Mouse (Mus musculus): Measurements from ENCODE around the gene Gm43518.

Gm43518 gene

DNA sequence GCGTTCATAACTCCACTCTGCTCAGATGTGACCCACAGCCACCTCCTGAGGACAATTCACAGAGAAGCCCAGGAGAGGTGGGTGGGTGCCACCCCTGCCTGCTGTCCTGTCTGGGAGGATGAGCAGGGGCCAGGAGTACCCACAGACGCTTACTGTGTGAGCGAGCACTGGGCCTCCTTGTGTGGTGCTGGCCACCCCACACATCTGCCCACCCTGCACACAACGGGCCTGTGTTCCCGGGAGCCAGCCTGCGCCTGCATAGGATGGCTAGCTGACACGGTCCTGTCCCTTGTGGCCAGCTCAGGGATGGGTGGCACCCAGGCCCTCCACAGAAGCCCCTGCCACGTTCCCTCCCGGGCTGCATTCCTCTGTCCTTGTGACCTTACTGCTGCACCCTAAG, 58.2 kb downstream of the Gm43518 start:
- Histone ChIP-seq H3K4me1 (replicated peaks; ENCODE audit: low read depth, low read length) (peaks cover 35% of the 10 kb centered on the region), H3K4me3 (replicated peaks; ENCODE audit: low read length) (no peak overlapping the region), H3K36me3 (ENCODE audit: insufficient read depth, low read length) (peaks cover 5% of the 10 kb centered on the region), H3K9me3 (ENCODE audit: low read length) (no peaks in the 10 kb centered on the region), H3K27me3 (ENCODE audit: insufficient read depth, low read length) (no peaks in the 10 kb centered on the region)
- no peak for TF ChIP-seq POU5F1 (IDR thresholded peaks at IDR 0.05; ENCODE audit: borderline replicate concordance, low read length)
- no peak for TF ChIP-seq CTCF (conservative IDR thresholded peaks at IDR 0.05; ENCODE audit: low read length)
- TF ChIP-seq NANOG (IDR thresholded peaks at IDR 0.05; ENCODE audit: borderline replicate concordance, low read length), result no peak

DNA sequence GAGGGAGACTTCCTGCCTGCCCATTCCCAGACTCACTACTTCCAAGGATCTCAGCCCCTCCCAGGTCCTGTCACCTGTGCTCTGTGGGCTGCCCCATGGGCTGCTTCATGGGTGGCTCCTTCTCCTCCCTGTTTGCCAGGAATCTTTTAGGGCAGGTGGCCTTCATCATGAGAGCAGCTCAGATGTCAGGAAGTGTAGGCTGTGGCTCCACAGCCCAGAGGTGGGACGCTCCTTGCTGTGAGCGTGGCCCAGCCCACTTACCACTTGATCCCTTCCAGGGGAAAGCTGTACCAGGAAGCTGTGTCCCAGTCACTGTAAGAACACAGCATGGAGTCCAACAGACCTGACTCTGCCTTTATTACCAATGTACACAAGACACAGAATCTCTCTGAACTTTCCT, 59.7 kb downstream of the Gm43518 start:
- H3K4me1 ChIP-seq (replicated peaks; ENCODE audit: low read depth, low read length), result peaks cover 43% of the 10 kb centered on the region
- no peaks in the 10 kb centered on the region for H3K9me3 ChIP-seq (ENCODE audit: low read length)
- peaks cover 14% of the 10 kb centered on the region for H3K36me3 ChIP-seq (ENCODE audit: insufficient read depth, low read length)
- H3K4me3 ChIP-seq (replicated peaks; ENCODE audit: low read length), result no peak overlapping the region
- H3K27me3 ChIP-seq (ENCODE audit: insufficient read depth, low read length), result no peaks in the 10 kb centered on the region
- TF ChIP-seq CTCF (conservative IDR thresholded peaks at IDR 0.05; ENCODE audit: low read length), result no peak
- TF ChIP-seq POU5F1 (IDR thresholded peaks at IDR 0.05; ENCODE audit: borderline replicate concordance, low read length), result no peak
- no peak for TF ChIP-seq NANOG (IDR thresholded peaks at IDR 0.05; ENCODE audit: borderline replicate concordance, low read length)

- peaks cover 49% of the 10 kb centered on the region for H3K4me1 ChIP-seq (replicated peaks; ENCODE audit: low read depth, low read length)
- no peaks in the 10 kb centered on the region for H3K9me3 ChIP-seq (ENCODE audit: low read length)
- peaks cover 19% of the 10 kb centered on the region for H3K36me3 ChIP-seq (ENCODE audit: insufficient read depth, low read length)
- no peak overlapping the region for H3K4me3 ChIP-seq (replicated peaks; ENCODE audit: low read length)
- H3K27me3 ChIP-seq (ENCODE audit: insufficient read depth, low read length), result no peaks in the 10 kb centered on the region
- TF ChIP-seq NANOG (IDR thresholded peaks at IDR 0.05; ENCODE audit: borderline replicate concordance, low read length), result no peak
- no peak for TF ChIP-seq CTCF (conservative IDR thresholded peaks at IDR 0.05; ENCODE audit: low read length)
- TF ChIP-seq POU5F1 (IDR thresholded peaks at IDR 0.05; ENCODE audit: borderline replicate concordance, low read length), result no peak
These were observed 60.3 kb downstream of the Gm43518 start for GRCm38 (mm10) chr5:123987511-123987910.
